Mouse (Mus musculus): ENCODE measurements at regions not wholly inside any gene's neighbourhood (a gene's known extent, or its start where the extent isn't known, plus 50 kb on each side); places are given as distances from the start of the nearest gene placed in this dataset.
"Not testable (repeated sequence)": the region's sequence is repeated elsewhere in the genome, so short reads cannot be mapped to it uniquely, and the experiment has no call there.

- TF ChIP-seq POLR2A (IDR thresholded peaks at IDR 0.05; ENCODE audit: borderline replicate concordance, extremely low read depth, low read depth, low read length); CTCF (IDR thresholded peaks at IDR 0.05; ENCODE audit: insufficient read depth, low read length): not testable (repeated sequence)
These were observed 348.8 kb downstream of the Adam3 start for GRCm38 (mm10) chr8:24376846-24377245.
